Mouse (Mus musculus) limb, embryonic 13.5 days (tissue): Measurements from ENCODE around the gene Ccdc155. TPM values are rescaled to one million over a fixed set of nuclear protein-coding genes. Genes with fewer than 3 reads are reported as not detected.
A peak's percentile ranks its signal among the peaks of the same experiment; 100 is the strongest.

Experiments used
- ATAC-seq: fragments of 200-750 bp; cut with Nextera tagmentation; 2 replicates; pipeline ENCODE4 v1.8.0; 2017; ENCODE audit warnings: low read depth, moderate number of reproducible peaks, moderate TSS enrichment; ENCODE audit not compliant: low FRiP score
- H3K27ac ChIP-seq: fragments of 300-500 bp; sonication (generic); 2 replicates; pipeline ENCODE4 v1.5.1; 2015; ENCODE audit warnings: inconsistent platforms, mild to moderate bottlenecking, moderate library complexity
- H3K27me3 ChIP-seq: fragments of 300-500 bp; sonication (generic); 2 replicates; pipeline ENCODE4 v1.6.1; 2015; ENCODE audit warnings: mild to moderate bottlenecking, inconsistent platforms
- H3K36me3 ChIP-seq: fragments of 300-500 bp; sonication (generic); 2 replicates; pipeline ENCODE4 v1.6.1; 2015; ENCODE audit warnings: inconsistent platforms, mild to moderate bottlenecking, moderate library complexity
- H3K4me1 ChIP-seq: fragments of 300-500 bp; sonication (generic); 2 replicates; pipeline ENCODE4 v1.6.1; 2015; ENCODE audit warnings: inconsistent platforms
- H3K4me2 ChIP-seq: fragments of 300-500 bp; sonication (generic); replicated peaks from 2 replicates; pipeline ENCODE4 v1.6.1; 2015; ENCODE audit warnings: inconsistent platforms, mild to moderate bottlenecking, moderate library complexity
- H3K4me3 ChIP-seq: fragments of 300-500 bp; sonication (generic); 2 replicates; pipeline ENCODE4 v1.5.1; 2015; ENCODE audit warnings: moderate library complexity, mild to moderate bottlenecking, inconsistent platforms
- H3K9ac ChIP-seq: fragments of 300-500 bp; sonication (generic); 2 replicates; pipeline ENCODE4 v1.6.1; 2015; ENCODE audit warnings: mild to moderate bottlenecking, inconsistent platforms
- H3K9me3 ChIP-seq: fragments of 300-500 bp; sonication (generic); 2 replicates; pipeline ENCODE4 v1.6.1; 2016; ENCODE audit warnings: inconsistent platforms
- WGBS: fragments of 180-500 bp; shearing (Covaris S2); methylation state at CpG from one replicate; pipeline ENCODE4 v1.1.7; 2015; 5-methylcytosine and 5-hydroxymethylcytosine counted together
- polyA plus RNA-seq: library from polyadenylated mRNA; unstranded; fragments of >200 nt; fragmentation: Nextera tagmentation; extraction: Ambion mirVana; gene quantifications from 2 replicates; pipeline ENCODE4 v1.2.1, GENCODE M21; 2015

Ccdc155 gene
- 0.93 and 1.4 TPM in 2 replicates for polyA plus RNA-seq

GRCm38 (mm10) chr7:45204380-45205143 lies at the start of gene Ccdc155:
Gene Ccdc155 (minus strand): TSS chr7:45204892.
- Histone ChIP-seq H3K27me3 (peaks cover 17% of the 10 kb centered on the region), H3K27ac (peak within 1 kb of the TSS; percentile 56; the same call in 1 of the 2 replicates), H3K4me3 (peak within 1 kb of the TSS; percentile 49), H3K4me2 (peak within 1 kb of the TSS; percentile 66), H3K4me1 (no peaks in the 10 kb centered on the region), H3K9me3 (0 out of 2 replicates have a peak, but pooled peaks cover 6% of the 10 kb centered on the region), H3K36me3 (no peaks in the 10 kb centered on the region), H3K9ac (peak within 1 kb of the TSS; percentile 53)
- 8% methylated on average over 44 of the region's 44 CpGs for WGBS
- peak; percentile 97 for ATAC-seq

- no peak overlapping the region for H3K27ac ChIP-seq
- ATAC-seq: no peak
- H3K9ac ChIP-seq: no peak overlapping the region
- no peaks in the 10 kb centered on the region for H3K27me3 ChIP-seq
- H3K36me3 ChIP-seq: no peaks in the 10 kb centered on the region
- H3K4me1 ChIP-seq: no peaks in the 10 kb centered on the region
- H3K9me3 ChIP-seq: no peaks in the 10 kb centered on the region
- H3K4me2 ChIP-seq: no peak overlapping the region
- H3K4me3 ChIP-seq: no peak overlapping the region
- 85% methylated on average over 8 of the region's 8 CpGs for WGBS
These were observed 49.1 kb upstream of the Ccdc155 start for GRCm38 (mm10) chr7:45253806-45254205.

GRCm38 (mm10) chr7:45247666-45248065 lies 43.0 kb upstream of the Ccdc155 start:
- H3K4me2 ChIP-seq: no peak overlapping the region
- H3K4me1 ChIP-seq: no peaks in the 10 kb centered on the region
- no peak overlapping the region for H3K9ac ChIP-seq
- H3K27ac ChIP-seq: no peak overlapping the region
- no peaks in the 10 kb centered on the region for H3K27me3 ChIP-seq
- WGBS: 38% methylated on average over 3 of the region's 3 CpGs
- H3K36me3 ChIP-seq: no peaks in the 10 kb centered on the region
- H3K4me3 ChIP-seq: no peak overlapping the region
- no peaks in the 10 kb centered on the region for H3K9me3 ChIP-seq
- ATAC-seq: no peak

- Histone ChIP-seq H3K27me3 (peaks cover 32% of the 10 kb centered on the region), H3K9ac (peak overlapping the region; percentile 60), H3K4me3 (peak overlapping the region; percentile 35; the same call in 1 of the 2 replicates), H3K27ac (no peak overlapping the region), H3K9me3 (no peaks in the 10 kb centered on the region), H3K36me3 (no peaks in the 10 kb centered on the region), H3K4me2 (peak overlapping the region; percentile 64), H3K4me1 (peaks cover 9% of the 10 kb centered on the region; the same call in 1 of the 2 replicates)
- no peak for ATAC-seq
- 80% methylated on average over 6 of the region's 6 CpGs for WGBS
These were observed 36.7 kb upstream of the Ccdc155 start for GRCm38 (mm10) chr7:45241389-45241749.

- Histone ChIP-seq H3K36me3 (no peaks in the 10 kb centered on the region), H3K4me3 (peak within 1 kb of the TSS; percentile 35), H3K27me3 (peaks cover 32% of the 10 kb centered on the region), H3K4me2 (peak within 1 kb of the TSS; percentile 64), H3K9ac (peak within 1 kb of the TSS; percentile 60), H3K4me1 (peaks cover 12% of the 10 kb centered on the region), H3K9me3 (no peaks in the 10 kb centered on the region), H3K27ac (no peak within 1 kb of the TSS)
- 14% methylated on average over 53 of the region's 53 CpGs for WGBS
- no peak for ATAC-seq
These were observed 36.1 kb upstream of the Ccdc155 start, which contains the start of gene Slc6a16 for GRCm38 (mm10) chr7:45240633-45241388. Gene Slc6a16 (plus strand): TSS chr7:45241085.

- Histone ChIP-seq H3K9me3 (no peaks in the 10 kb centered on the region), H3K4me2 (no peak overlapping the region), H3K36me3 (no peaks in the 10 kb centered on the region), H3K4me3 (no peak overlapping the region), H3K27me3 (peaks cover 32% of the 10 kb centered on the region), H3K27ac (no peak overlapping the region), H3K9ac (no peak overlapping the region), H3K4me1 (peaks cover 19% of the 10 kb centered on the region)
- 89% methylated on average over 7 of the region's 7 CpGs for WGBS
- ATAC-seq: no peak
These were observed 35.4 kb upstream of the Ccdc155 start for GRCm38 (mm10) chr7:45240109-45240508.

- Histone ChIP-seq H3K9ac (no peak within 1 kb of the TSS), H3K9me3 (no peaks in the 10 kb centered on the region), H3K4me2 (no peak within 1 kb of the TSS), H3K27ac (no peak within 1 kb of the TSS), H3K27me3 (peaks cover 32% of the 10 kb centered on the region), H3K4me3 (no peak within 1 kb of the TSS), H3K4me1 (peaks cover 31% of the 10 kb centered on the region), H3K36me3 (peaks cover 5% of the 10 kb centered on the region)
- 39% methylated on average over 20 of the region's 20 CpGs for WGBS
- no peak for ATAC-seq
These were observed 34.2 kb upstream of the Ccdc155 start, which contains the start of gene Cd37 for GRCm38 (mm10) chr7:45238723-45239496. Gene Cd37 (minus strand): TSS chr7:45239115.

GRCm38 (mm10) chr7:45237747-45238699 lies 33.3 kb upstream of the Ccdc155 start:
- H3K4me2 ChIP-seq: no peak overlapping the region
- H3K9me3 ChIP-seq: no peaks in the 10 kb centered on the region
- no peak overlapping the region for H3K27ac ChIP-seq
- peaks cover 14% of the 10 kb centered on the region for H3K36me3 ChIP-seq
- H3K27me3 ChIP-seq: peaks cover 32% of the 10 kb centered on the region
- ATAC-seq: no peak
- H3K9ac ChIP-seq: no peak overlapping the region
- WGBS: 76% methylated on average over 17 of the region's 17 CpGs
- no peak overlapping the region for H3K4me3 ChIP-seq
- peaks cover 38% of the 10 kb centered on the region for H3K4me1 ChIP-seq

GRCm38 (mm10) chr7:45235656-45236180 lies 31.0 kb upstream of the Ccdc155 start:
- H3K4me3 ChIP-seq: peak overlapping the region; percentile 31
- peaks cover 37% of the 10 kb centered on the region for H3K36me3 ChIP-seq
- peaks cover 22% of the 10 kb centered on the region for H3K27me3 ChIP-seq
- no peak; the same call in 1 of the 2 replicates for ATAC-seq
- H3K9me3 ChIP-seq: no peaks in the 10 kb centered on the region
- peak overlapping the region; percentile 60 for H3K4me2 ChIP-seq
- WGBS: 31% methylated on average over 17 of the region's 17 CpGs
- H3K4me1 ChIP-seq: peaks cover 40% of the 10 kb centered on the region
- peak overlapping the region; percentile 56 for H3K9ac ChIP-seq
- H3K27ac ChIP-seq: peak overlapping the region; percentile 58

GRCm38 (mm10) chr7:45234922-45235571 lies 30.4 kb upstream of the Ccdc155 start:
- Histone ChIP-seq H3K9me3 (no peaks in the 10 kb centered on the region), H3K27ac (peak overlapping the region; percentile 58), H3K36me3 (peaks cover 37% of the 10 kb centered on the region), H3K4me3 (peak overlapping the region; percentile 31), H3K27me3 (peaks cover 19% of the 10 kb centered on the region), H3K9ac (peak overlapping the region; percentile 56), H3K4me1 (peaks cover 36% of the 10 kb centered on the region), H3K4me2 (peak overlapping the region; percentile 60)
- peak; percentile 88 for ATAC-seq
- 4% methylated on average over 21 of the region's 21 CpGs for WGBS
